Mouse (Mus musculus) embryonic fibroblast, embryonic 13.5 days (primary cell): Measurements from ENCODE around the gene Dyrk4.

Experiments used
- CTCF ChIP-seq: IDR thresholded peaks from 2 replicates; pipeline ENCODE4 v1.5.1; 2011; ENCODE audit warnings: mild to moderate bottlenecking, control low read depth, low read length, moderate library complexity, borderline replicate concordance; ENCODE audit not compliant: insufficient read depth
- POLR2A ChIP-seq: IDR thresholded peaks from 2 replicates; pipeline ENCODE4 v1.6.1; 2011; ENCODE audit warnings: low read depth, mild to moderate bottlenecking, control low read depth, low read length, moderate library complexity

DNA sequence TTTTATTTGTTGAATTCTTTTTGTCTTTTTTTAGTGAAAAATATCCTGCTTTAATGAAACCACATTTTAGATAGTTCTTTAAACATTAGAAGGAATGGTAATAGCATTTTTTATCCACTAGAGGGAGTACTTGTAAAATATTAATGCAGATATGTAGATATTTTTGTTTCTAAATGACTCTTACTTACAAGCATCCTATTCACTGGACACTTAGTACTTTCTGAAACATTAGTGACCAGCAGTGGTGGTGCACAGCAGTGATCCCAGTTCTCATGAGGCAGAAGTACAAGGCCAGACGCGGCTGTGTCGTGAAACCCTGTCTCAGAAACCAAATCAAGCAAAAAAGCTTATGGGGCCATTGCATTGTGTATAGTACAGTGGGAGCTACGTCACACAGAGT lies 26.7 kb upstream of the Dyrk4 start:
- TF ChIP-seq CTCF (no peak), POLR2A (no peak)
